Mouse (Mus musculus): ENCODE data around the gene 1700067P10Rik.

1700067P10Rik gene

GRCm38 (mm10) chr17:48089019-48089418 is at the start of gene 1700067P10Rik:
1700067P10Rik (plus strand) TSS chr17:48089319.
- DNase-seq = no peak

GRCm38 (mm10) chr17:48041351-48042287 is 47.5 kb upstream of the 1700067P10Rik start:
- peak; percentile 55 for DNase-seq

- DNase-seq = no peak
Measured at GRCm38 (mm10) chr17:48043154-48043880, 45.8 kb upstream of the 1700067P10Rik start.

GRCm38 (mm10) chr17:48045631-48046030 is 43.5 kb upstream of the 1700067P10Rik start:
- DNase-seq = peak; percentile 24

- no peak for DNase-seq
Measured at GRCm38 (mm10) chr17:48051638-48052337, 37.3 kb upstream of the 1700067P10Rik start.

GRCm38 (mm10) chr17:48052338-48053067 is 36.6 kb upstream of the 1700067P10Rik start:
- DNase-seq = no peak

GRCm38 (mm10) chr17:48053646-48054045 is 35.5 kb upstream of the 1700067P10Rik start:
- no peak for DNase-seq

- DNase-seq = no peak
Measured at GRCm38 (mm10) chr17:48055076-48055816, 33.9 kb upstream of the 1700067P10Rik start.

- no peak for DNase-seq
Measured at GRCm38 (mm10) chr17:48057382-48057781, 31.7 kb upstream of the 1700067P10Rik start.

GRCm38 (mm10) chr17:48064196-48064843 is 24.8 kb upstream of the 1700067P10Rik start:
- no peak for DNase-seq

GRCm38 (mm10) chr17:48065081-48065501 is 24.0 kb upstream of the 1700067P10Rik start:
- DNase-seq = no peak

GRCm38 (mm10) chr17:48067083-48067614 is 22.0 kb upstream of the 1700067P10Rik start:
- no peak for DNase-seq

GRCm38 (mm10) chr17:48067729-48068128 is 21.4 kb upstream of the 1700067P10Rik start:
- no peak for DNase-seq

- DNase-seq = no peak
Measured at GRCm38 (mm10) chr17:48080626-48081025, 8.5 kb upstream of the 1700067P10Rik start.

- DNase-seq = no peak
Measured at GRCm38 (mm10) chr17:48089446-48089845, 327 bp downstream of the 1700067P10Rik start.

- no peak for DNase-seq
Measured at GRCm38 (mm10) chr17:48090305-48090704, 1.2 kb downstream of the 1700067P10Rik start.

GRCm38 (mm10) chr17:48093286-48093817 is 4.2 kb downstream of the 1700067P10Rik start:
- no peak for DNase-seq

- DNase-seq = no peak
Measured at GRCm38 (mm10) chr17:48094820-48095680, 5.9 kb downstream of the 1700067P10Rik start.

GRCm38 (mm10) chr17:48095718-48096121 is 6.6 kb downstream of the 1700067P10Rik start:
- no peak for DNase-seq
